Mouse (Mus musculus): ENCODE results near the gene Pcnp.
"Not testable (repeated sequence)": the region's sequence is repeated elsewhere in the genome, so short reads cannot be mapped to it uniquely, and the experiment has no call there.

Pcnp gene

GRCm38 (mm10) chr16:56029661-56030082 lies at the start of gene Pcnp:
TSS of gene Pcnp (minus strand) at chr16:56029739.
- DNase-seq (ENCODE audit: low spot score) = peak; percentile 98

- DNase-seq (ENCODE audit: low spot score) = no peak
Observed at GRCm38 (mm10) chr16:56076121-56076869, 46.8 kb upstream of the Pcnp start.

GRCm38 (mm10) chr16:56075222-56076111 lies 45.9 kb upstream of the Pcnp start:
- DNase-seq (ENCODE audit: low spot score) = peak; percentile 79

- no peak for DNase-seq (ENCODE audit: low spot score)
Observed at GRCm38 (mm10) chr16:56074565-56074964, 45.0 kb upstream of the Pcnp start.

- no peak for DNase-seq (ENCODE audit: low spot score)
Observed at GRCm38 (mm10) chr16:56074122-56074521, 44.6 kb upstream of the Pcnp start.

GRCm38 (mm10) chr16:56073150-56073549 lies 43.6 kb upstream of the Pcnp start:
- not testable (repeated sequence) for DNase-seq (ENCODE audit: low spot score)

- DNase-seq (ENCODE audit: low spot score) = no peak
Observed at GRCm38 (mm10) chr16:56072533-56072932, 43.0 kb upstream of the Pcnp start.

- no peak for DNase-seq (ENCODE audit: low spot score)
Observed at GRCm38 (mm10) chr16:56071317-56072232, 42.0 kb upstream of the Pcnp start.

- DNase-seq (ENCODE audit: low spot score) = no peak
Observed at GRCm38 (mm10) chr16:56068523-56069070, 39.1 kb upstream of the Pcnp start.

- no peak for DNase-seq (ENCODE audit: low spot score)
Observed at GRCm38 (mm10) chr16:56066113-56066512, 36.6 kb upstream of the Pcnp start.

GRCm38 (mm10) chr16:56064334-56064990 lies 34.9 kb upstream of the Pcnp start:
- peak; percentile 42 for DNase-seq (ENCODE audit: low spot score)

GRCm38 (mm10) chr16:56062981-56063380 lies 33.4 kb upstream of the Pcnp start:
- DNase-seq (ENCODE audit: low spot score) = no peak

GRCm38 (mm10) chr16:56061995-56062594 lies 32.6 kb upstream of the Pcnp start:
- no peak for DNase-seq (ENCODE audit: low spot score)

GRCm38 (mm10) chr16:56058151-56058550 lies 28.6 kb upstream of the Pcnp start:
- no peak for DNase-seq (ENCODE audit: low spot score)

- DNase-seq (ENCODE audit: low spot score) = no peak
Observed at GRCm38 (mm10) chr16:56056944-56057590, 27.5 kb upstream of the Pcnp start.

- DNase-seq (ENCODE audit: low spot score) = no peak
Observed at GRCm38 (mm10) chr16:56055911-56056310, 26.4 kb upstream of the Pcnp start.

GRCm38 (mm10) chr16:56048038-56048437 lies 18.5 kb upstream of the Pcnp start, which contains the start of gene Senp7:
TSS of gene Senp7 (plus strand) at chr16:56048338.
- DNase-seq (ENCODE audit: low spot score) = not testable (repeated sequence)

- no peak for DNase-seq (ENCODE audit: low spot score)
Observed at GRCm38 (mm10) chr16:56038090-56038489, 8.6 kb upstream of the Pcnp start.

- peak; percentile 93 for DNase-seq (ENCODE audit: low spot score)
Observed at GRCm38 (mm10) chr16:56037138-56038010, 7.8 kb upstream of the Pcnp start, which contains the start of gene Trmt10c. TSS of gene Trmt10c (minus strand) at chr16:56037819.
